Comparison of ENCODE assay signal across 26 mouse cellular contexts in the genomic region with DNA sequence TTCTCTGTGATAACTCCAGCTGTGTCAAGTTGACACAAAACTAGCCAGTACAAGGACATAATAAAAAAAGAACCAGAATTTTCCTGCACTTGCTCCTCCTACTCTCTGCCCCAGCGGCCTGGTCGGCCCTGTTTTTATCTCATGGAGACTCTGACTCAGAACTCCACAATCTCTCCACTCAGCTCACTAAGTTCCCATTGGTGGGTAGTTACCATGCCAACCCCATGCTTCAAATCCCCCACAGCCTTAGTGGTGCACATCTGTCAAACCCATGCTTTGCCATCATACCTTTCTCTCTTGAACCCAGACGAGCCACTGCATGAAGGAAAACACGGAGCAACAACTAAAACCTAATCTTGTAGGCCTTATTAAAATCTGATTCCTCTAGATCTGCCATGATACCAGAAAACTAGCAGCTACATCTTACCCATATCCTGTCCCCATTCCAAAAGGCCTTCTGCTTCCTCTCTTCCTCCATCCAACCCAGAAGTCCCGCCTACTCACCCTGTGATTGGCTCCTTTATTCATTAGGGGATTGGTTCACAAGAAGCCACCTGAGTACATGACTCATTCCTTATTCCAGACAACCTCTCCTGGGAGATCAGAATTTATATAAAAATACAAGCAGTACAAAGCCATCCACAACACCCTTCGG. TPM values are rescaled to one million over a fixed set of nuclear protein-coding genes. Genes with fewer than 3 reads are reported as not detected.
DNase-seq lines count a peak whose midpoint lies in the region; ATAC-seq and TF ChIP-seq lines count a peak whose summit lies in the region.
"Had no signal": no experiment of that assay in that cellular context is flagged by ENCODE, and none has a peak within 500 bp of the region (broad histone marks: within the 10 kb centered on the region; RNA-seq: fewer than 3 reads in every experiment).

No protein-coding gene starts in this region.

- no peak for TF ChIP-seq EP300 in stomach, postnatal 0 days (optimal IDR thresholded peaks at IDR 0.05)

- no peaks in the 10 kb centered on the region for H3K4me1 ChIP-seq in stomach, postnatal 0 days (replicated peaks; ENCODE audit: control insufficient read depth, insufficient read depth)
- H3K4me1 ChIP-seq: embryonic facial prominence, embryonic 15.5 days; forebrain, embryonic 10.5 days; forebrain, embryonic 15.5 days; intestine, embryonic 15.5 days had no signal

- TF ChIP-seq CTCF in stomach, postnatal 0 days (IDR thresholded peaks at IDR 0.05; ENCODE audit: low read depth), result no peak

- WGBS in stomach, postnatal 0 days, result 69% methylated on average over 6 of the region's 6 CpGs

- no peaks in the 10 kb centered on the region for H3K27me3 ChIP-seq in stomach, postnatal 0 days (ENCODE audit: control insufficient read depth, insufficient read depth, low read length)
- H3K27me3 ChIP-seq: embryonic facial prominence, embryonic 15.5 days; forebrain, embryonic 15.5 days; heart, embryonic 15.5 days; intestine, embryonic 15.5 days; Patski had no signal

- peak; percentile 70 for ATAC-seq in stomach, postnatal 0 days (ENCODE audit: low FRiP score, low TSS enrichment)
- ATAC-seq: forebrain, embryonic 15.5 days; intestine, embryonic 15.5 days; Patski had no signal

- H3K4me2 ChIP-seq in stomach, postnatal 0 days (replicated peaks; ENCODE audit: low read depth), result no peak overlapping the region
- H3K4me2 ChIP-seq: embryonic facial prominence, embryonic 15.5 days; forebrain, embryonic 15.5 days; heart, embryonic 11.5 days; heart, embryonic 15.5 days; hindbrain, embryonic 14.5 days; intestine, embryonic 15.5 days had no signal

- no peak overlapping the region for H3K27ac ChIP-seq in stomach, postnatal 0 days (replicated peaks)
- H3K27ac ChIP-seq: embryonic facial prominence, embryonic 15.5 days; forebrain, embryonic 10.5 days; forebrain, embryonic 15.5 days; heart, adult 2 months; heart, embryonic 15.5 days; hindbrain, embryonic 10.5 days; hindbrain, embryonic 14.5 days; intestine, embryonic 15.5 days had no signal

- DNase-seq in adrenal gland, adult 2 months, result peak; percentile 11
- DNase-seq in adrenal gland, postnatal 4 days (ENCODE audit: low spot score in 2 of 2), result no peak
- peak; percentile 9 for DNase-seq in right cerebral cortex, adult 18-20 months
- DNase-seq in right cerebral cortex, postnatal 14 days, result no peak
- peak; percentile 42 for DNase-seq in WW6 (ENCODE audit: low read depth, low spot score)
- DNase-seq in stomach, postnatal 0 days (ENCODE audit: low spot score), result no peak
- no peak for DNase-seq in thymus, postnatal 4 days
- no peak for DNase-seq in spleen, adult 12 weeks (ENCODE audit: low spot score)
- DNase-seq: cerebellum, adult 2 months; cerebellum, postnatal 10 days; embryo, embryonic 11 days; gastrocnemius, postnatal 10 days; heart, adult 2 months; heart, postnatal 14 days; kidney, adult 18-20 months had no signal

- H3K36me3 ChIP-seq in stomach, postnatal 0 days (ENCODE audit: control insufficient read depth, insufficient read depth, low read length), result no peaks in the 10 kb centered on the region
- H3K36me3 ChIP-seq: G1E; intestine, embryonic 15.5 days had no signal

- H3K9me3 ChIP-seq in stomach, postnatal 0 days (ENCODE audit: control insufficient read depth, low read length), result no peaks in the 10 kb centered on the region
- H3K9me3 ChIP-seq: embryonic facial prominence, embryonic 15.5 days; forebrain, embryonic 10.5 days; forebrain, embryonic 15.5 days; G1E; heart, embryonic 15.5 days; hindbrain, embryonic 10.5 days; intestine, embryonic 15.5 days had no signal

- H3K4me3 ChIP-seq in stomach, postnatal 0 days (ENCODE audit: low read depth, low read length), result no peak overlapping the region
- H3K4me3 ChIP-seq: embryonic facial prominence, embryonic 15.5 days; erythroblast, embryonic 14.5 days; forebrain, embryonic 10.5 days; forebrain, embryonic 15.5 days; heart, adult 2 months; heart, embryonic 15.5 days; hindbrain, embryonic 10.5 days; intestine, embryonic 15.5 days had no signal

- H3K9ac ChIP-seq in stomach, postnatal 0 days (ENCODE audit: low read length), result no peak overlapping the region
- H3K9ac ChIP-seq: embryonic facial prominence, embryonic 15.5 days; forebrain, embryonic 15.5 days; heart, embryonic 15.5 days; hindbrain, embryonic 14.5 days; intestine, embryonic 15.5 days had no signal

RNA-seq across cellular contexts. Expression of a gene that starts 13.5 kb away (rescaled TPM):
- total RNA-seq in adrenal gland, adult 2 months (2021), result 1 to 10 TPM; 4.0 to 7.8 TPM
- 0.26 and 0.39 TPM in 2 replicates for polyA plus RNA-seq in adrenal gland, adult 2 months (2012; rRNA removed)
- 10 to 100 TPM; 11.0 to 12.1 TPM for total RNA-seq in adrenal gland, postnatal 4 days (2021)
- polyA plus RNA-seq in stomach, postnatal 0 days (2015; fragmentation: Nextera tagmentation; extraction: Ambion mirVana), result 2.2 and 2.3 TPM in 2 replicates
- polyA plus RNA-seq: erythroblast, embryonic 14.5 days had no signal

RNA-seq across cellular contexts. Expression of a gene that starts 15.2 kb away (rescaled TPM):
- total RNA-seq in adrenal gland, adult 2 months (2021), result 10 to 100 TPM in 1 of 2 experiments, 1 to 10 TPM in 1; 9.7 to 11.1 TPM
- polyA plus RNA-seq in adrenal gland, adult 2 months (2012; rRNA removed), result 0.90 and 0.91 TPM in 2 replicates
- total RNA-seq in adrenal gland, postnatal 4 days (2021), result 10 to 100 TPM; 15.4 to 16.6 TPM
- polyA plus RNA-seq in stomach, postnatal 0 days (2015; fragmentation: Nextera tagmentation; extraction: Ambion mirVana), result 2.9 and 3.4 TPM in 2 replicates

RNA-seq across cellular contexts. Expression of a gene that starts 32.3 kb away (rescaled TPM):
- total RNA-seq in adrenal gland, adult 2 months (2021), result 10 to 100 TPM in 1 of 2 experiments, 1 to 10 TPM in 1; 9.6 to 10.3 TPM
- polyA plus RNA-seq in adrenal gland, adult 2 months (2012; rRNA removed), result 21.1 and 24.4 TPM in 2 replicates
- total RNA-seq in adrenal gland, postnatal 4 days (2021), result 10 to 100 TPM; 13.3 to 16.0 TPM
- 2.8 and 3.1 TPM in 2 replicates for polyA plus RNA-seq in stomach, postnatal 0 days (2015; fragmentation: Nextera tagmentation; extraction: Ambion mirVana)

Comparison
In these comparisons a context has a peak if more than half of its experiments do, and no peak if none do; other contexts are left out.
1. DNase-seq: peak in adrenal gland, adult 2 months (single experiment), right cerebral cortex, adult 18-20 months (single experiment) and WW6 (single experiment); none in adrenal gland, postnatal 4 days (0 of 2), right cerebral cortex, postnatal 14 days (single experiment), stomach, postnatal 0 days (single experiment), thymus, postnatal 4 days (single experiment) and spleen, adult 12 weeks (single experiment).